Mouse (Mus musculus) cerebellum, adult 9-10 months (tissue): Measurements from ENCODE around the gene Rrp8.
"Not testable (repeated sequence)": the region's sequence is repeated elsewhere in the genome, so short reads cannot be mapped to it uniquely, and the experiment has no call there.

ENCODE experiments used
- DNase-seq: peaks from one replicate; pipeline ENCODE4 v3.0.0; 2022

Gene Rrp8

DNA sequence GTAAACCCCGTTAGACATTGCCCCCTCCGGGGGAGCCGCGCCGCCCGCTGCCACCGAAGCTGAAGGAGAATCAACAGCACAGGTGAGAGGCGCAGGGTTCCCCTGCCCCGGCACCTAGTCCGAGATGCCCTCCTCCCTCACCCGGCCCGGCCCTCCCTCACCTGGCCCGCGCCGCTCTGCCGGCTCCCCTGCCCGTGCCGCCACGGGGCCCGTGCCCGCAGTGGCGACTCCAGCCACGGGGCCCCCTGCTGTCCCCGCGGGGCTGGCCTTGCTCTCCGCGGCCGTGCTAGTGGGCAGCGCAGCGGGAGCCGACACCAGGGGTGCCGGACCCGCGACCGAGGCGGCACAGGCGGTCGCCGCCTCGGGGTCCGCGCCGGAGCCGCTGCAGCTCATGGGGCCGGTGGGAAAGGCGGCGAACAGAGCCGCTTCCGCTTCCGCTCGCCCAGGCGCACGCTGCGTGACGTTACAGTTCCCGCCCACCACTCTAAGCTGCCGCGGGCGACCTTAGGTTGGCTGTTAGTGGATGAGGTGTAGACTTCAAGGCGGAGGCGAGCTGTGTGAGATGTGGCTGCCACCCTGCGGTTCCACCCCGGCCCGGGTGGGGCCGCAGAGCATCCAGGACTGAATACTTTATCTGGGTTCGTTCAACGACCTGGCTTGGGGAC is 6.9 kb upstream of the Rrp8 start, which contains the start of gene Taf10:
Gene Taf10 (minus strand): TSS at position 436 of the 665 bp plus-strand sequence.
- peak; percentile 85 for DNase-seq

DNA sequence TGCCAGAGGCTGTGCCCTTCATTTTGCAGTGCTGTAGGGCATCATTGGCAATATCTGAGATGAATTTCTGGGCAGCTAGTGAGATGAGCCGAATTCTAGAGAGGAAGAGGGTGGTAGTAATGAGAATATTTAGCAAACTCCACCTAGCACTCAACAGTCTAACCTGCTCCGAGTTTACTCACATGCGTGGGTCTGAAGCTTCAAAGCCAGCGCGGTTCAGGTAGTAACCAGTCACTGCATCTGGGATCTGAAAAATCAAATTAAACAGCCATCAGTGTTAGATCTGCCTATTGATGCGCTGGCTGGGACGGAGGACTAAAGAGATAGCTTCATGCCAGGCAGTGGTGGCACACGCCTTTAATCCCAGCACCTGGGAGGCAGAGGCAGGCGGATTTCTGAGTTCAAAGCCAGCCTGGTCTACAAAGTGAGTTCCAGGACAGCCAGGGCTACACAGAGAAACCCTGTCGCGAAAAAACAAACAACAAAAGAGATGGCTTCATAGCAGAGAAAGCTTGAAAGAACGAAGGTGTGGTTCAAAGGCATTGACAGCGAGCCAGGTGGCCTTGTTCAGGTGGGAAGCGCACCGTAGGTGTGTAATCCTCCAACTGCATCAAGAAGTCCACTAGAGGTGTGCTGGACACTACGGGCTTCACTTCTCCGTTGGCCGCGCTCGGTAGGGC is 6.2 kb upstream of the Rrp8 start:
- DNase-seq, result not testable (repeated sequence)

DNA sequence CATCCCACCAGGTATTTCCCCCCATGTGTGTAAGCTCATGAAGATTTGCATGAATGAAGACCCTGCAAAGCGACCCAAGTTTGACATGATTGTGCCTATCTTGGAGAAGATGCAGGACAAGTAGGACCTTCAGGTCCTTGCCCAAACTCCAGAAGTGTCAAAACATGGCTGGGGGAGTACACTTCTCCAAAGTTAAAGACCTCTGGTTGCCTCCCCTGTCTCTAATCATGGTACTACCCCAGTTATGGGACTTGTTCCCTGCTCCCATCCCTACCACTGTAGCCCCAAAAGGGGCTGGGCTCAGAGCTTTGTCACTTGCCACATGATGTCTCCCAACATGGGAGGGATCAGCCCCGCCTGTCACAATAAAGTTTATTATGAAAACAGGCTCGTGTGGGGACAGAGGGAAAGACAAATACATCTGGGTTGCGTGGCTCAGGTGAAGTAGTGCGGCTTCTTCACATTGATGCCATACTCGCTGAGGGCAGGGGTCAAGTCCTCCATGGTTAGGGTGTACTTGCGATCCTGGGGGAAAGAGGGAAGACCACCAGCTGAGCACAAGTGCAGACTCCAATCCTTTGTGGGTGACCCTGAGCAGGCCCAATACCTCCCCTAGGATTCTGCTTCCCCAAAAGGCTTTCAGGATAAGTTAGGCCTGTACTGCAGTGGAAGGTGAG is 5.5 kb upstream of the Rrp8 start:
- not testable (repeated sequence) for DNase-seq

DNA sequence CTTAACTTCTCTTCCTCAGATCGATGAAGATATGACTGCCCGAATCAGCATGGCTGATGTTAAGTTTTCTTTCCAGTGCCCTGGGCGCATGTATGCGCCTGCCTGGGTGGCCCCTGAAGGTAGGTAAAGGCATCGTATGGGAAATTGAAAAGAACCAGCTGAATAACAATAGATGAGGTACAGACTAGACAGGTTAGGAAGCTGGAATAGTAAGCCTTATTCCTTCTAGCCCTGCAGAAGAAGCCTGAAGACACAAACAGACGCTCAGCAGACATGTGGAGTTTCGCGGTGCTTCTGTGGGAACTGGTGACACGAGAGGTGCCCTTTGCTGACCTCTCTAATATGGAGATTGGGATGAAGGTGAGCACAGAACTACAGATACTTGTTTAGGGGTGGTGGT is 4.8 kb upstream of the Rrp8 start:
- no peak for DNase-seq

DNA sequence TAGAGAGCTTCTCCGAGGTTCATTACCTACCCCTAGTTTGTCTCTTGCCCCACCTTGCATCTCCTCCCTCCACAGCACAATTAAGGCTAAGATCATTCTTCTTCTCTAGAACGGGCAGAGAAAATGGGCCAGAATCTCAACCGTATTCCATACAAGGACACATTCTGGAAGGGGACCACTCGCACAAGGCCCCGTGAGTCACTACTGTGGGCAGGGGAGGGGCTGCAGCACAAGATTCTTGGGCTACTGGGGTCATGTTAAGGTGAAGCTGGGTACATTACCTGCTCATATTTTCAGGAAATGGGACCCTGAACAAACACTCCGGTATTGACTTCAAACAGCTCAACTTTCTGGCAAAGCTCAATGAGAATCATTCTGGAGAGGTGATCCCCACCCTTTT is 3.7 kb upstream of the Rrp8 start:
- DNase-seq, result no peak

DNA sequence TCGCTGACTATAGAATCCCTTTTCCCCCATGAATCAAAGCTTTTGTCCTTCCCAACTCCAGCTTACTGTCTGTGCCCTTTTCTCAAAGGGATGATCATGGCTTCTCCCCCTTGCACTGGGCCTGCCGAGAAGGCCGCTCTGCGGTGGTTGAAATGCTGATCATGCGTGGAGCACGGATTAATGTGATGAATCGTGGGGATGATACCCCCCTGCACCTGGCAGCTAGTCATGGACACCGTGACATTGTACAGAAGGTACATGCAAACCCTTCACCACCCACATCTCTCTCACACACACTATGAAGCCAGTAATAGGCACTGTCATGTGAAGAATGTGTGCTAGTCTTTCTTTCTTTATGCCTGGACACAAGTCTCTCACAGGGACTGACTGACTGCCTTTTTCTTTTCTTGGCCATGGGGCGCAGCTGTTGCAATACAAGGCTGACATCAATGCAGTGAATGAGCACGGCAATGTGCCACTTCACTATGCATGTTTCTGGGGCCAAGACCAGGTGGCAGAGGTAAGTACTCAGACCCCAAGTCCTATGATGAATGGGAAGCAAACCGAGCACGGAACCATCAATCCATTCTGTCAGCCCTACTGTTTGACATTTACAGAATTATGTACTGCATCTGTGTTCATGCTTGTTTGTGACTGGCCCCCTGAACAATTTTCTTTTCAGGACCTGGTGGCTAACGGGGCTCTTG is 3.1 kb upstream of the Rrp8 start:
- no peak for DNase-seq

DNA sequence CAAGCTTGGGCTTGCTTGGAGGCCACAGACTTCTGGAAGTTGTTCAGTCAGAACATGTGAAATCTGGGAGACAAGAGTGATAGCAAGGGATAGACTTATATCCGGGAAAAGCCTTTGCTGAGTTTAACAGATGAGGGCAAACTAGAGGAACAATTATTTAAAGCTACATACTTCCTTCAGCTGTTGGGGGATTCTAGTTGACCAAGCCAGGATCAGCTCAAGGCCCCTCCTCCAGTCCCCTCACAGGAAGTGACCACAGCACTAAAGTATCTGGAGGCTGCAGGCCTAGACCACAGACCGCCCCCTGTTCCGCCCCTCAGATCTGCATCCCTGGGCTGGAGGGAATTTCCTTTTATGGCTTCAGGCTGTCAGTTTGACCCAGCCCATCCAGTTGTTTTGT is 1.8 kb upstream of the Rrp8 start:
- no peak for DNase-seq

DNA sequence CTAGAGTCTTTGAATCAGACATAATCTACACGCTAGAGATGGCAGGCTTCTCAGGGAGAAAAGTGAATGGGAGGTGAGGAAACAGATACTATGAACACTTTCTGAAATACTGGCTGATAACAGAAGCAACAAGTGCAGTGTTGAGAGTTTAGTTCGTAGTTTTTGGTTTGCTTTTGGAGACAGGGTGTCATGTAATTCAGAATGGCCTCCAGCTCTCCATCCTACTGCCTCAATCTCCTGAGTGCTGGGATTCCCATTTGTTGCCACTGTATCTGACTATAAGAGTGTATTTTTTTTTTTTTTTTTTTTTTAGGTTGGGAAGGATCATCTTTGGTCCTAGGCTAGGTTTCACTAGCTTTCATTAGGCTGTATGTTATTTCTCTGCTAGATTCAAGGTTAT is 1.1 kb upstream of the Rrp8 start:
- DNase-seq, result no peak

DNA sequence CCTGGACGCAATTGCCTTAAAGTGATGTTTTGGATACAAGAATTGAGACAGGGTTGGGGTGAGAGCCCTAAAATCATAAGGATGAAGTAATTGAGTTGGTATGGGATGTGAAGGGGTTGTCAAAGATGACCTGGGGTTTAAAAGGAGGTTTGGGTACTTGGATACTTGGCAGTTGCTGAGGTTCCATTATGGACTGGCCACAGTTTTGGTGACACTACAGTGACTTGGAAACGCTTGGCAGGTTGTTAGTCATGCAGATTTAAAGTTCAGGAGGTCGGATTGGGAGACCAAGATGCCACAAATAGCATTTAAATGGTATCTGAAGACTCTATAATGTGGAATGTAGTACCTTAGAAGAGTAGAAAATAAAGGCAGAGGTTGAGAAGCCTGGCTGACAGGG is 463 bp upstream of the Rrp8 start:
- DNase-seq, result peak; percentile 31

DNA sequence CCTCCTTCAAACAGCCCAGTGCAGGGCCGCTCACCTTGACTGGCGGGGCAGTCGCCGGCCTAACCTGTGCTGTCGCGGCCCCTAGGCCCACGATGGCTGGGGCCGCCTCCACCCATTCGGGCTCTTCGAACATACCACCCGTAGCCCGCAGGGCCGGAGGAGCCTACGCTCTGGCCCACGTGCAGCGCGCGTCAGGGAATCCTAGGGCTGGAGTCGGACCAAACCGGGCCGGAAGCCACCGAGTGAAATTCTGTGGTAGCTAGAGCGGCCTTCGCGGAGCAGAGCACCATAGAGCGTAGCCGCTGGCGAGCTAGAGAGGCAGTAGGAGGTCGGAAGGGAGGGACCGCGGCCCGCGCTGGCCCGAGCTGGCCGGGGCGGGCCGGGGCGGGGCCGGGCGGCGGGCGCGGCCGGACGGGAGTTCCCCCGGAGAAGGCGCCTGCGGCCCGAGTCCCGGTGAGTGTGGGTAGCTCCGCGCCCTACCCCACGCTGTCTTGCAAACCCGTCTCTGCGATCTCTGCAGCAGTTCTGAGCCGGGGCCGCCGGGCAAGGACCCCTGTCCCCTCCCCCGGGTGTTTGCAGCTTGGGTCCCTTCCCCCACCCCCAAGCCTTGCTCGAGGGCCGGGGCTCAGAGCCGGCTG is 802 bp downstream of the Rrp8 start, which contains the start of gene Ilk:
Gene Ilk (plus strand): TSS at position 329 of the 638 bp plus-strand sequence.
- peak; percentile 93 for DNase-seq

DNA sequence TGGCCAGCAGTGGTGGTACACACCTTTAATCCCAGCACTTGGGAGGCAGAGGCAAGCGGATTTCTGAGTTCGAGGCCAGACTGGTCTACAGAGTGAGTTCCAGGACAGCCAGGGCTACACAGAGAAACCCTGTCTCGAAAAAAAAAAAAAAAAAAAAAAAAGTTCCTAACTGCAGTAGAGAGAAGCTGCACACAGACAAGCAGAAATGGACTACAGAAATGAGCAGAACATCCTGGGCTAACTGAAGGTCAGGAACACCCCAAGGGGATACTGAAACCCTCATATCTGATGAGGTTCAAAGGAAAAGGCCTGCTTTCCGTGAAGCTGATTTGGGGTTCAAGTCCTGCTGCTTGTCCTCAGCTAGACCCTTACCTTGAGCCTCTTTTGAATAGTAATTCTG is 1.7 kb downstream of the Rrp8 start:
- DNase-seq, result not testable (repeated sequence)

DNA sequence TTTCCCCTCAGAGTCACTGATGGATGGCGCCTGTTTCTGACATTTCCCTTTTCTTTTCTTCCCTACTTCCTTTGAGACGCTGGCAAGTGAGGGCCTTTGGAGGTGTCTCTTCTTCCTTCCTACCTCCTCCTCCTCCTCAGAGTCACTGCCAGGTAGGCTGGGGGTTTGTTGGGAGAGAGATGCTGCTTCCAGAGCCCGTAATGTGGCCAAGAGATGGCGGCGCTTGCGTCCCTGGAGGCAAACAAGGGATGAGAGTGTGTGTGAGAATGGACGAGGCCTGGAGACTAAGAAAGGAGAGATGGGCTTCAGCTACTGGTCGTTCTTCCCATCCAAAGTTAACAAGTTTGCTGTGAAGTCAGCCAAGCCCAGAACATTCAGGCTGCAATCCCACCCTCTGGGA is 2.4 kb downstream of the Rrp8 start:
- peak; percentile 23 for DNase-seq

DNA sequence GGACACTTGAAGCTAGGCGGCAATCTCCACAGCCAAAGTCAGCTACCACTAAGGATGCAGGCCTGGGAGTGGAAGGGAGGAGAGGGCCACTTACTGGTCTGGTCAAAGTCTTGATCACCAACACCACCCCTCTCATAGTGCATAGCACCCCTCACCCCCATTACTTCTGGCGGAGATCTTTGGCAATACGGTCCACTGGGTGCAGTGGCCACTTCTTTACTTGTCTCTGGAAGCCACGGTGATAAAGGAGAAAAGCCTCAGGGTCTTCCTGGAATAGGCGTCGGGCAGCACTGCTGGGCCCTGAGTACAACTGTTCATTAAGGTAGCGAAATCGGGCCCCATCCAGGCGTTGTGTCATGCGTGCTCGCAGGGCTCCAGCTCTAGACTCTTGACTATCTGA is 3.3 kb downstream of the Rrp8 start:
- DNase-seq, result peak; percentile 21

DNA sequence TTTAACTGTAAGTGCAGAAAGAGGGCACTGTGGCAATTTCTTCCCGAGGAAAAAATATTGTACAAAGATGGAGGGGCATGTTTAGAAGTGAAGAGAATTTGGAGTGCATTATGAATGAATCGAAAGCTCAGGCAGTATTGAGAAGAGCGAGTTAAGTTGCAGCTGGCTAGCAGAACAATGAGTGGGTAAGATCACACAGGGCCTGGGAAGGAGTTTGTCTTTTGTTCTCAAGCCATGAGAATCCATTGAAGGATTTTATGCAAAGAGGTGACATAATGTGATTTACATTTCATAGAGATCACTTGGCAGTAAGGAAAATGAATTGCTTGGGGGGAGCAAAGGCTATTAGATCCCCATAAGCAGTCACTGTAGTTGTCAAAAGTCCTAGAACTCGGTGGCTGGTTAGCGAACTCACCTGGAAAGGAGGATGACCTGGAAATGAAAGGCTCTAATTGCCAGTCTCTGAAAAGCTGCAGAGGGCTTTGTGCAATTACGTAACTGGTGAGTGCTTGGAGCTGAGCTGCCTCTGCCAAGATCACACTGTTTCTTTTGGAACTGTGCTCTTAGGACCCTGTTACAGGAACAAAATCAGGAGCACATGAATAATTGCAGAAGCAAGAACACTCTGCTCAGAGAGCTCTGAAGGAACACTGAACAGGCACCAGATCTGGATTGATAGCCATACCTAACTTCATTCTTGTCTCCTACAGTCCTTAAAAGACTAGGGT is 8.3 kb downstream of the Rrp8 start:
- DNase-seq, result peak; percentile 39

DNA sequence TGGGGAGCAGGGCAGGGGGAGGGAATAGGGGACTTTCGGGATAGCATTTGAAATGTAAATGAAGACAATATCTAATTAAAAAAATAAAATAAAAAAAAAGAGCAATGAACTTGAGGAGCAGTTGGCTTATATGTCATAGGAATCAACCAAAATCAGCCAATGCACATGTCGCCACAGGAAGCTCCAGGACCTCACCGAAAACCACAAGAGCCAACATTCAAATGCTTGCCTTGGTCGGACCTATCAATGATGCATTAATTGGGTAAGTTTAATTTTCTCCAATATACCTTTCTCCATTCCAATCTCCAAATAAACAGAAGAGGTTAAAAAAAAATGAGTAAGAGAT is 10.2 kb downstream of the Rrp8 start:
- DNase-seq, result no peak

DNA sequence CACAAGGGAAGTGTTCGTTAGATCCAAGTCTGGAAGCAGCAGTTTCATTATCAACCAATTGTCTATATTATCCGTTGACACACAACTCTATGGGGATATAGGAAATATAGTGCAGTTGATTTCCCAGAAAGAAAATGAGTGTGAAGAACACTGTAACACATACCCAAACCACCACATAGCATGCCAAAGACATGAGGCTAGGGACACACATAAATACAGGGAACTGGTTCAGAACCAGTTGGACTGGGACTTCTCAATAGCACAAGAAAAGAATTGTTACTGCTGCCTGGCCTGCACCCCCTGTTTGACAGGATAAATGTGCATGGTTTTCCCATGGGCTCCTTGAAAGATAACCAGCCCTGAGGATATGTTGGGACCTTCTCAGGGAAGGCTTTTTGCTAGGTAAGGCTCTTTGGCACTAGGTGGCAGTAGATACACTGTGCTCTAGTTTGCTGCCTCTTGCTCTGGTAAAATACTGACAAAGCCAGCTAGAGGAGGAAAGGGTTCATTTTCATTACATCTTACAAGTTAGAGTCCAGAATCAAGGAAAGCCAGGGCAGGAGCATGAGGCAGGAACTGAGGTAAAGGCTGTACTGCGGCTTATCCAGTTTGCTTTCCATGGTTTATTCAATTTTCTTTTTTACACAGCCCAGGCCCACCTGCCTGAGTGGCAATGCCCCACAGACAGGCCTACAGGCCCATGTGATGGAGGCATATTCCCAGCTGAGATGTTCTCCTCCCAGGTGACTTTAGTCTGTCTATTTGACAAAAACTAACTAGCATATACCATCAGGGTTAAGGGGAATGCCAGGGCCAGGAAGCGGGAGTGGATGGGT is 10.8 kb downstream of the Rrp8 start:
- DNase-seq, result peak; percentile 82

DNA sequence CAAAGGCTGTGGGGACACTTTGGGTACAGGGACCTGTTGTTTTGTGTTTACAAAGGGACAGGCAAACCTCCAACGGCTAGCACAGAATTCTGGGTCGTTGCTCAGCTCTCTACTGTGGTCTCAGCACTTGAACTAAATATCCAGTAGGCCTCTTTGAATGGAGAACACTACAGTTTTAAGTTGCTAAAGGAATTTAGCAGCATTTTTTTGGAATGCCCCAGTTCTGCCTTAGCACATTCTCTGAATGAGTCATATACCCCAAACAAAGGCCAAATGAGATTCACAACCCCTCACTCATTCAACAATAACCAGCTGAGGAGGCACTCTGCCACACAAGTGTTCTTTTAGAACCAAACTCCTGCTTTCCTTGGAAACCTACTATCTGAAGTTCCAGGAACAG is 15.3 kb downstream of the Rrp8 start:
- no peak for DNase-seq

DNA sequence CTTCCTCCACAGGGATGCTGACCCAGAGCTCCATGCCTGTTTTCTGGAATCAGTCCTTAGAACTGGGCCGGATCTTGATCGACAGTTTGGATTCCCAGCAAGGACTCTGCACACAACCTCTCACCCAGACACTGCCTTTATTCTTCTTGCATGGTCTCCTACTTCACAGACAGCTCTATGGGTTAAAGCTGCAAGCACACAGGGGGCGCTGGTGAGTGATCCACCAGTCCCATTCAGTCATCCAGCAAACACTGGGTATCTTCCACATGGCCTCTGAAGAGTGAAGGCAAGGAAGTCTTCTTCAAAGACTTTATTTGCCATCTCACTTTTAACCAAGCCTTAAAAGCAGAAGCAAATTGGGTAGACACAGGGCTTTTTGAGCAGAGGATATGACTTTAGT is 21.8 kb downstream of the Rrp8 start:
- DNase-seq, result no peak

DNA sequence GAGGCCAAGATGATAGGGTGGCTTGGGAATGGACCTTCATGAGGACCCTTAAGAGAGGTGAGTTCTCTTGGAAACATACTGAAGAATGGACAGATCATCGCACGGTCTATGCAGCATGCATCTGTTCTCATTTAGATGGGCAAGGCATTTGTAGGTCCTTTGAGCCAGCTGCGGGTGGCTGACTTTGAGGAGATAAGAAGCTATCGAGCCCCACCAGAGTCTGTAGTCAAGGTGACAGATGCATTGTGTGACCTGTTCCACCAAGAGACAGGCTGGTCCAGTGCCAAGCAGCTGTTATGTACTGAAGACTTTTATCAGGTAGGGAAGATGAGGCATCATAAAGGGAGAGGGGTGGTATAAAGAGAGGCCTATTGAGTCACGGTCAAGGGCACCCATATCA is 28.5 kb downstream of the Rrp8 start:
- no peak for DNase-seq

DNA sequence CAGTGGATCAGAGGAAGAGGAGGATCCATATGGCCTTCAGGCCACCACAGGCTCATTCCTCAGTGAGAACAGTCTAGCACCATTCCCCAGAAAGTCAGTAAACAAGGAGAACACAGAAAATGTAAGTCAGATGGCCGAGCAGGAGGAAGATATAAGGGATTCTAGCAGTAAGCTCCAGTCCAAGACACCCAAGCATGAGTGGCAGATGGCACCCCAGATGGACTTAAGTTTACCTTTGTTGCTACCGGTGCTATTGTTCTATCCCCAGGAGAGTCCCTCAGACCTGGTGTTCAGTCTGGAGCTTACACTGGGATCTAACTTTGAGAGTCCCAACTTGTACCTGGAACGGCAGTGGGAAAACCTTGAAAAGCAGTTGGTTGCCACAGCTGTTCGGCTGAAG is 33.4 kb downstream of the Rrp8 start:
- DNase-seq, result peak; percentile 63

DNA sequence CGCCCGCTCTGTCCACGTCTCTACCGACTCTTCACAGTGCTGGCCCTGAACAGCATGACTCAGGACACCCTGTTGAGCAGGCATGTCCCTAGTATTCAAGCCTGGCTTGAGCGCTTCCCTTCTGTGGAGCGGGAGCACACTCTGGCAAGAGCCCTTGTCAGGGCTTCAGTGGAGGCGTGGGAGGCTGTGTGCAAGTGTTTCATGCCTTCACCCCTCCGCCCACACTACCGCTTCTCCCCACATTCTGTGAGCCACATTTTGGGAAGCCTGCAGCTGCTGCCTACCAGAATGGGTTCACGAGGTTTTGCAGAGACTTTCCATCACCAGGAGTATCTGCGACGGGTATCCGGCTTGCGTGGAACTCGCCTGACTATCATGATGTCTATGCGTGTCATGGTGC is 34.0 kb downstream of the Rrp8 start:
- DNase-seq, result peak; percentile 12
